Comparison of ENCODE assay signal across 10 mouse cellular contexts in the genomic region with DNA sequence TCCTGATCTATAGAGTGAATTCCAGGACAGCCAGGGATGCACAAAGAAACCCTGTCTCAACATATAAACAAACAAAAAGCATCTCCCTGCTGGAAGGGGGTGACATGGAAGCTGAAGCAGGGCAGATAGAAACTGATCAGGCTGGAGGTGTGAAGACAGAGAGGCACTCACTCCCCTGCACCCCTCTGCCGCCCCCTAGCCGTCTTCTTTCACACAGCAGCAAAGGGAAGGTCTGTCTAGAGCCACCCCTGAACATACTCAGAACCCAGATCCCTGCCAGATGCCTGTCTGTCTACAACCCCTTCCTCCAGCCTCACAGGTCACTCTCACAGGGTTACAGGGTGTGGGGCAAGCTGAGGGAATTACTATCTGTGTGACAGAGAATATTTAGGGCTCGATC. TPM values are rescaled to one million over a fixed set of nuclear protein-coding genes. Genes with fewer than 3 reads are reported as not detected.
A peak's percentile ranks its signal among the peaks of the same experiment; 100 is the strongest.
DNase-seq lines count a peak whose midpoint lies in the region; ATAC-seq and TF ChIP-seq lines count a peak whose summit lies in the region.
"Had no signal": no experiment of that assay in that cellular context is flagged by ENCODE, and none has a peak within 500 bp of the region (broad histone marks: within the 10 kb centered on the region; RNA-seq: fewer than 3 reads in every experiment).

No protein-coding gene starts in this region.

- no peaks in the 10 kb centered on the region for H3K9me3 ChIP-seq in forebrain, postnatal 0 days (ENCODE audit: low read length)
- H3K9me3 ChIP-seq in forebrain, embryonic 16.5 days (ENCODE audit: control insufficient read depth, low read length): no peaks in the 10 kb centered on the region
- no peaks in the 10 kb centered on the region for H3K9me3 ChIP-seq in midbrain, postnatal 0 days (ENCODE audit: low read length)
- H3K9me3 ChIP-seq in midbrain, embryonic 14.5 days (ENCODE audit: control insufficient read depth, low read length): no peaks in the 10 kb centered on the region
- no peaks in the 10 kb centered on the region for H3K9me3 ChIP-seq in liver, embryonic 11.5 days (ENCODE audit: control insufficient read depth, low read length)

- 0 out of 2 replicates have a peak, but pooled peaks cover 2% of the 10 kb centered on the region for H3K36me3 ChIP-seq in forebrain, postnatal 0 days (ENCODE audit: insufficient read depth)
- no peaks in the 10 kb centered on the region for H3K36me3 ChIP-seq in forebrain, embryonic 16.5 days (ENCODE audit: control insufficient read depth, insufficient read depth)
- H3K36me3 ChIP-seq in midbrain, postnatal 0 days (ENCODE audit: insufficient read depth, low read length): no peaks in the 10 kb centered on the region
- no peaks in the 10 kb centered on the region for H3K36me3 ChIP-seq in midbrain, embryonic 14.5 days (ENCODE audit: control insufficient read depth, insufficient read depth, low read length)
- no peaks in the 10 kb centered on the region for H3K36me3 ChIP-seq in liver, embryonic 11.5 days (ENCODE audit: control insufficient read depth, insufficient read depth, low read length)
- no peaks in the 10 kb centered on the region for H3K36me3 ChIP-seq in spleen, adult 2 months (ENCODE audit: control insufficient read depth, insufficient read depth, low read length)

- no peak for TF ChIP-seq POLR2A in bone marrow, adult 2 months (IDR thresholded peaks at IDR 0.05; ENCODE audit: borderline replicate concordance, control insufficient read depth, low read depth, low read length)
- no peak for TF ChIP-seq POLR2A in spleen, adult 2 months (IDR thresholded peaks at IDR 0.05; ENCODE audit: low read depth, low read length)

- no peak for DNase-seq in forebrain, postnatal 0 days
- DNase-seq in midbrain, postnatal 0 days (ENCODE audit: low spot score): no peak
- no peak for DNase-seq in midbrain, embryonic 14.5 days
- DNase-seq in liver, embryonic 11.5 days (ENCODE audit: low spot score): no peak
- peak in 1 of 2 experiments; percentile 54 for DNase-seq in spleen, adult 2 months (ENCODE audit: low read depth in 1 of 2, low spot score in 2 of 2)
- no peak for DNase-seq in layer of hippocampus, postnatal 14 days (ENCODE audit: low spot score in 2 of 2)

- H3K4me2 ChIP-seq in forebrain, postnatal 0 days (ENCODE audit: low read depth): no peak overlapping the region
- H3K4me2 ChIP-seq in forebrain, embryonic 16.5 days (ENCODE audit: low read length): no peak overlapping the region
- no peak overlapping the region for H3K4me2 ChIP-seq in midbrain, postnatal 0 days (ENCODE audit: low read depth, low read length, poor library complexity, severe bottlenecking)
- H3K4me2 ChIP-seq in midbrain, embryonic 14.5 days (ENCODE audit: low read length): no peak overlapping the region
- no peak overlapping the region for H3K4me2 ChIP-seq in liver, embryonic 11.5 days

- no peak overlapping the region for H3K4me3 ChIP-seq in forebrain, postnatal 0 days (ENCODE audit: low read depth, low read length)
- H3K4me3 ChIP-seq in forebrain, embryonic 16.5 days (replicated peaks; ENCODE audit: low read length): no peak overlapping the region
- H3K4me3 ChIP-seq in midbrain, postnatal 0 days (ENCODE audit: low read depth, low read length): no peak overlapping the region
- H3K4me3 ChIP-seq in midbrain, embryonic 14.5 days (replicated peaks; ENCODE audit: low read depth, low read length): no peak overlapping the region
- no peak overlapping the region for H3K4me3 ChIP-seq in bone marrow, adult 2 months (replicated peaks; ENCODE audit: control insufficient read depth, low read depth, low read length)
- H3K4me3 ChIP-seq in liver, embryonic 11.5 days (ENCODE audit: low read depth, low read length): no peak overlapping the region
- H3K4me3 ChIP-seq in spleen, adult 2 months (ENCODE audit: extremely low read depth, insufficient read depth, insufficient read length): no peak overlapping the region
- H3K4me3 ChIP-seq: myocyte had no signal

- TF ChIP-seq CTCF in forebrain, postnatal 0 days (IDR thresholded peaks at IDR 0.05; ENCODE audit: low read depth): peak; percentile 46
- peak; percentile 64 for TF ChIP-seq CTCF in midbrain, postnatal 0 days (IDR thresholded peaks at IDR 0.05)
- peak; percentile 74 for TF ChIP-seq CTCF in bone marrow, adult 2 months (IDR thresholded peaks at IDR 0.05; ENCODE audit: control insufficient read depth, insufficient read depth, low read length)
- peak; percentile 62; the same call in 1 of the 2 replicates for TF ChIP-seq CTCF in spleen, adult 2 months (IDR thresholded peaks at IDR 0.05; ENCODE audit: extremely low read depth, insufficient read depth, insufficient read length, insufficient replicate concordance)

- H3K4me1 ChIP-seq in forebrain, postnatal 0 days (ENCODE audit: insufficient read depth): 0 out of 2 replicates have a peak, but pooled peaks cover 3% of the 10 kb centered on the region
- H3K4me1 ChIP-seq in forebrain, embryonic 16.5 days (replicated peaks; ENCODE audit: control insufficient read depth, insufficient read depth, low read length): peaks cover 3% of the 10 kb centered on the region; the same call in 1 of the 2 replicates
- no peaks in the 10 kb centered on the region for H3K4me1 ChIP-seq in midbrain, postnatal 0 days (ENCODE audit: insufficient read depth, low read length)
- no peaks in the 10 kb centered on the region for H3K4me1 ChIP-seq in midbrain, embryonic 14.5 days (ENCODE audit: control insufficient read depth, insufficient read depth, low read length)
- H3K4me1 ChIP-seq in bone marrow, adult 2 months (ENCODE audit: control insufficient read depth, insufficient read depth, low read length): peaks cover 2% of the 10 kb centered on the region; the same call in 1 of the 2 replicates
- peaks cover 13% of the 10 kb centered on the region for H3K4me1 ChIP-seq in liver, embryonic 11.5 days (replicated peaks; ENCODE audit: control insufficient read depth, insufficient read depth, low read length)
- no peaks in the 10 kb centered on the region for H3K4me1 ChIP-seq in spleen, adult 2 months (ENCODE audit: control insufficient read depth, insufficient read depth, insufficient read length)

- H3K9ac ChIP-seq in forebrain, postnatal 0 days: no peak overlapping the region
- H3K9ac ChIP-seq in forebrain, embryonic 16.5 days (replicated peaks; ENCODE audit: low read depth, low read length): no peak overlapping the region
- H3K9ac ChIP-seq in midbrain, postnatal 0 days (replicated peaks; ENCODE audit: low read length, poor library complexity, severe bottlenecking): no peak overlapping the region
- H3K9ac ChIP-seq in midbrain, embryonic 14.5 days (replicated peaks; ENCODE audit: low read length): no peak overlapping the region
- H3K9ac ChIP-seq in liver, embryonic 11.5 days (ENCODE audit: low read depth, low read length): no peak overlapping the region

- H3K27ac ChIP-seq in forebrain, postnatal 0 days (ENCODE audit: low read depth, low read length): no peak overlapping the region
- no peak overlapping the region for H3K27ac ChIP-seq in forebrain, embryonic 16.5 days (ENCODE audit: low read length)
- H3K27ac ChIP-seq in midbrain, postnatal 0 days (ENCODE audit: low read depth, low read length): no peak overlapping the region
- no peak overlapping the region for H3K27ac ChIP-seq in midbrain, embryonic 14.5 days (replicated peaks; ENCODE audit: low read depth, low read length)
- H3K27ac ChIP-seq in bone marrow, adult 2 months (ENCODE audit: control insufficient read depth, insufficient read depth, low read depth, low read length, poor library complexity): no peak overlapping the region
- no peak overlapping the region for H3K27ac ChIP-seq in liver, embryonic 11.5 days (ENCODE audit: low read depth, low read length)
- no peak overlapping the region for H3K27ac ChIP-seq in spleen, adult 2 months (ENCODE audit: insufficient read depth, low read length)

- no peaks in the 10 kb centered on the region for H3K27me3 ChIP-seq in forebrain, postnatal 0 days (ENCODE audit: insufficient read depth, low read length)
- H3K27me3 ChIP-seq in forebrain, embryonic 16.5 days (replicated peaks; ENCODE audit: control insufficient read depth, insufficient read depth, low read length): no peaks in the 10 kb centered on the region
- H3K27me3 ChIP-seq in midbrain, postnatal 0 days (ENCODE audit: insufficient read depth, low read length): no peaks in the 10 kb centered on the region
- no peaks in the 10 kb centered on the region for H3K27me3 ChIP-seq in midbrain, embryonic 14.5 days (ENCODE audit: control insufficient read depth, insufficient read depth, low read length)
- peaks cover 2% of the 10 kb centered on the region; the same call in 1 of the 2 replicates for H3K27me3 ChIP-seq in liver, embryonic 11.5 days (replicated peaks; ENCODE audit: control insufficient read depth, insufficient read depth, low read length)
- no peaks in the 10 kb centered on the region for H3K27me3 ChIP-seq in spleen, adult 2 months (ENCODE audit: control insufficient read depth, insufficient read depth, low read length)

- 0 out of 2 replicates have a peak, but pooled peaks have one; percentile 30 for ATAC-seq in forebrain, postnatal 0 days
- no peak for ATAC-seq in forebrain, embryonic 16.5 days
- ATAC-seq in midbrain, postnatal 0 days (ENCODE audit: low FRiP score): no peak
- no peak for ATAC-seq in midbrain, embryonic 14.5 days (ENCODE audit: low FRiP score, low TSS enrichment)
- ATAC-seq in liver, embryonic 11.5 days (replicated peaks; ENCODE audit: low FRiP score): peak; percentile 61

- WGBS in forebrain, postnatal 0 days: 22% methylated on average over 3 of the region's 3 CpGs
- WGBS in forebrain, embryonic 16.5 days: 31% methylated on average over 3 of the region's 3 CpGs
- 28% methylated on average over 3 of the region's 3 CpGs for WGBS in midbrain, postnatal 0 days
- WGBS in midbrain, embryonic 14.5 days: 31% methylated on average over 3 of the region's 3 CpGs
- 18% methylated on average over 3 of the region's 3 CpGs for WGBS in bone marrow, adult 2 months
- WGBS in liver, embryonic 11.5 days: 16% methylated on average over 3 of the region's 3 CpGs
- 29% methylated on average over 3 of the region's 3 CpGs for WGBS in spleen, adult 2 months

RNA-seq across cellular contexts. Expression of a gene that starts 16.8 kb away (rescaled TPM):
- total RNA-seq in forebrain, postnatal 0 days (2014; rRNA removed): 20.2 and 24.8 TPM in 2 replicates
- 5.4 and 6.2 TPM in 2 replicates for polyA plus RNA-seq in forebrain, postnatal 0 days (2015; fragmentation: Nextera tagmentation; extraction: Ambion mirVana)
- polyA plus RNA-seq in forebrain, embryonic 16.5 days (2015; fragmentation: Nextera tagmentation; extraction: Ambion mirVana): 7.9 and 8.0 TPM in 2 replicates
- 30.7 and 32.1 TPM in 2 replicates for total RNA-seq in midbrain, postnatal 0 days (2014; rRNA removed)
- 6.1 and 7.0 TPM in 2 replicates for polyA plus RNA-seq in midbrain, postnatal 0 days (2015; fragmentation: Nextera tagmentation; extraction: Ambion mirVana)
- 8.2 and 10.3 TPM in 2 replicates for polyA plus RNA-seq in midbrain, embryonic 14.5 days (2014; fragmentation: Nextera tagmentation; extraction: Ambion mirVana)
- 2.0 and 3.2 TPM in 2 replicates for polyA plus RNA-seq in bone marrow, adult 2 months (2011; ENCODE audit: insufficient read depth, insufficient read length, low replicate concordance, missing spikeins)
- polyA plus RNA-seq in liver, embryonic 11.5 days (2014; fragmentation: Nextera tagmentation; extraction: Ambion mirVana): 4.3 and 4.8 TPM in 2 replicates
- 9.4 and 12.0 TPM in 2 replicates for polyA plus RNA-seq in spleen, adult 2 months (2012; rRNA removed)
- total RNA-seq in layer of hippocampus, postnatal 14 days (2021): 1 to 10 TPM; 3.8 to 4.1 TPM
- total RNA-seq: hematopoietic stem cell, adult 5-6 weeks had no signal

RNA-seq across cellular contexts. Expression of a gene that starts 23.4 kb away (rescaled TPM):
- 12.1 TPM in 2 replicates for total RNA-seq in forebrain, postnatal 0 days (2014; rRNA removed)
- 7.9 and 14.1 TPM in 2 replicates for polyA plus RNA-seq in forebrain, postnatal 0 days (2015; fragmentation: Nextera tagmentation; extraction: Ambion mirVana)
- 8.5 and 9.1 TPM in 2 replicates for polyA plus RNA-seq in forebrain, embryonic 16.5 days (2015; fragmentation: Nextera tagmentation; extraction: Ambion mirVana)
- 12.0 and 15.5 TPM in 2 replicates for total RNA-seq in midbrain, postnatal 0 days (2014; rRNA removed)
- 19.4 and 19.8 TPM in 2 replicates for polyA plus RNA-seq in midbrain, postnatal 0 days (2015; fragmentation: Nextera tagmentation; extraction: Ambion mirVana)
- polyA plus RNA-seq in midbrain, embryonic 14.5 days (2014; fragmentation: Nextera tagmentation; extraction: Ambion mirVana): 17.9 and 18.9 TPM in 2 replicates
- 11.7 and 12.9 TPM in 2 replicates for polyA plus RNA-seq in bone marrow, adult 2 months (2011; ENCODE audit: insufficient read depth, insufficient read length, low replicate concordance, missing spikeins)
- 35.2 and 35.8 TPM in 2 replicates for polyA plus RNA-seq in liver, embryonic 11.5 days (2014; fragmentation: Nextera tagmentation; extraction: Ambion mirVana)
- polyA plus RNA-seq in spleen, adult 2 months (2012; rRNA removed): 6.2 and 8.6 TPM in 2 replicates
- 10 to 100 TPM; 14.6 to 20.0 TPM for total RNA-seq in layer of hippocampus, postnatal 14 days (2021)

Comparison
In these comparisons a context has a peak if more than half of its experiments do, and no peak if none do; other contexts are left out.
1. ATAC-seq: peak in forebrain, postnatal 0 days (single experiment) and liver, embryonic 11.5 days (single experiment); none in forebrain, embryonic 16.5 days (single experiment), midbrain, postnatal 0 days (single experiment) and midbrain, embryonic 14.5 days (single experiment).
2. Peak in every context shown above with its lines, with median percentiles within 50 percentile points of each other: CTCF ChIP-seq.